Mouse (Mus musculus) 3134 (cell line): Measurements from ENCODE around the gene D16Ertd472e.

Source experiments
- DNase-seq: peaks from one replicate; pipeline ENCODE4 v3.0.0-alpha.2; 2011; ENCODE audit warnings: low spot score; ENCODE audit not compliant: insufficient read length; ENCODE audit errors: extremely low read depth

Gene D16Ertd472e

GRCm38 (mm10) chr16:78574241-78574640 lies 2.3 kb downstream of the D16Ertd472e start:
- DNase-seq: no peak

DNA sequence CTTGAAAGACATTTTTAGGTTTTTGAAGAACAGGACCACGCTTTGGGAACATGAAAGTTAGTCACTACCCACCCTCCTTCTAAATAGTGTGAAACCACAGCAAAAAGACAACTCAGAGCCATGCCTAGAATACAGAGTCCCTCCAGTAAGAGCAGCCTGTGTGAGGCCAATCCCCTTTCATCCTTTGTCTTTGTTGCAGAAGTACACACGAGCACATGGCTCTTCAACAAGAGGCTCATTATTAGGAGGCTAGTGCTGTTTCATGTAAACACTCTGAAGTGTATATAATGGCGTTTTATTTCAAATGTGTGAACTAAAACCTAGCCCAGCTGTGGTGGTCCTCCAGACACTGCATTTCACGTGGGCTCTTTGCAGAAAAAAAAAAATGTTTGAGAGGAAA lies 3.5 kb downstream of the D16Ertd472e start:
- DNase-seq: no peak

DNA sequence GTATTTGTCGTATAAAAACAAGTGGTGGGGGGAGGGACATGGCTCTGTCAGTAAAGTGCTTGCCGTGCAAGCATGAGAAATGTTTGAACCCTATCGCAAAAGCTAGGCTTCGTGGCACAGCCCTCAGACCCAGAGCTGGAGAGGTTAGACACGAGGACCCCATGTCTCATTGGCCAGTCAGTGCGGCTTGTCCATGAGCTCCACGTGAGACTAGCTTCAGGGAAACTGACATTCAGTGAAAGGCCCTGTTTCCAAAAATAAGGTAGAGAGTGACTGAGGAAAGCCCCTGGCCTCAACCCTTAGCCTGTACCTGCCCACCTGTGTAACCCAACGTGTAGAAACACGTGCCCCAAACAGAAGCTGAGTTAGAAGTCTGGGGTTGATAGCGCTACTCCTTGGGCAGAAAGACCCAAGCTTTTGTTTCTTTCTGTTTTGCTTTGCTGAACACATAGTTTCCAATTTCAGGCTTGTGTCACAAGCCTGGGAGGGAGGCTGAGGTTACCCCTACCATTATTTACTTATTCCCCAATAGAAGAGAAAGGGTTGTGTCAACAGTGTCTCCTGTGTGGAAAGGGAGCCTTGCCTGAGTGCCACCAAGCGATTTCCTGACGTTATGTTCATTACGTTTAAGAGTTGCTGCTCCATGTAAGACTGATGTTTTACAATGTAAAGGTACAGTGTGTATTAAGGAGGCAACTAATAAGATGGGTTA lies 12.2 kb downstream of the D16Ertd472e start:
- no peak for DNase-seq

GRCm38 (mm10) chr16:78563093-78563971 lies 13.2 kb downstream of the D16Ertd472e start:
- no peak for DNase-seq

DNA sequence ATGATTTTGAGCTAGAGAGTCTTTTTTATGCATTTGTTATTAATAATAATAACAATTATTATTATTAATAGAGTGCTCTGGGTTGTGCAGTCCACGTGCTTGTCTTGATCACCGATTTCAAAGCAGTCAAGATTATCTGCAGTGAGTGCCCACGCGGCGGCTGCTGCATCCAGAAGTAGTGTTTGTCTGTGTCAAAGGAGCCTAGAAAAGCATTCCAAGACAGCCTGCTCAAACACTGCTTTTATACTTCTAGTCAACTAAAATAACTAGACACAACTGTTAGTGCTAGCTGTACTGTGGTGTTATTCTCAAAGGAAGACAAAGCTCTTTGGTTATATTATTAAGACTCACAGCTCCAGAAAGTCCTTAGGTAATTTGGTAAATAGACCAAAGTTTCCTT lies 15.9 kb downstream of the D16Ertd472e start:
- no peak for DNase-seq

DNA sequence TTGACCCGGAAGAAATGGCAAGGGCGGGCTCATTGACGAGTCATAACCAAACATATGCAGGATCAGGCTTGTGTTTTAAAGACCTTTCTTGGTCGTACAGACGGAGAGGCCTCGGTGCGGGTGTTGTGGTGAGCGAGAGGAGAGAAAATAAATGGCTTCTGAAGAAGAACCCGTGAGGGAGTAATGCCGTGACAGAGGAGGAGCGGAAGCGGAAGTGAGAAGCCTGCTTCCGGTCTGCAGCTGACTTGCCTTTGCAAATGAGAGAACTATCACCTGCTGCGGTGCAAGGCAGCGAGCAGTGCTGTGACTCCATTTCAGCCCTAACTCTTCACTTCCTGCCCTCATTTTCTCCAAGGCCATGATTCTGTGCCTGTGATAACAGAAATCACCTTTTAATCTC lies 16.4 kb downstream of the D16Ertd472e start:
- DNase-seq: no peak

- no peak for DNase-seq
Measured at GRCm38 (mm10) chr16:78557573-78557972, 18.9 kb downstream of the D16Ertd472e start.

DNA sequence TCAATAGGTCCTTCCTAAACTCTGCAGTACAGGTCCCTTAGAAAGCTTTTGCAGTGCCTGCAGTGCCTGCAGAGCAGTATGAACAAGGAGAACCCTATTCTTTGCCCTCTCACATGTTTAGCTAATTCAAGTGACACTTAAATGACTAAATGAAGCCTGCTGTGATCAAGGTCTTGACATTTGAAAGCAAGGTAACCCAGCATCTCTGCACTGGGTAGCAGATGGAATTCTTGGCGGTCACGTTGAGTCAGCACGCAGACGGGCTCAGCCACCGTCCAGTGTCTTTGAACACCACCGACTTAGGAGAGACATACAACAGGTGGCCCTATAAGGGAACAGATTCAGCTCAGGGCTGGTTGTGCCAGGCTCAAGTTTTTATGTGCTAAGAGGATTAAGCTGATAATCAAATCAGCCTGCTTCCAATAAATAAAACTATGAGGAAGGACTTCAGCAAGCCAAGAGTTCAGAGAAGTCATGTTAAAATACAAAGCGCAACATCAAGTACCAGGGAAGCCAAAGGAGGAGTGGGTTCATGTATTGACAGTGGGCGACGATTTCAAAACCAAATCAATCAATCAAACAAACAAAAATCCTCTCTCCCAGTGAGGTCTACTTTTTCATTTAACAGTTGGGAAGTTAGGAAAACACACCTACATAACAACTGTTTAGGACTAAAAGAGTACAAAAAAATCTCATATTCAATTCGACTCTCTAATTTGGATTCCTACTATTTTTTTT lies 21.4 kb downstream of the D16Ertd472e start:
- no peak for DNase-seq

DNA sequence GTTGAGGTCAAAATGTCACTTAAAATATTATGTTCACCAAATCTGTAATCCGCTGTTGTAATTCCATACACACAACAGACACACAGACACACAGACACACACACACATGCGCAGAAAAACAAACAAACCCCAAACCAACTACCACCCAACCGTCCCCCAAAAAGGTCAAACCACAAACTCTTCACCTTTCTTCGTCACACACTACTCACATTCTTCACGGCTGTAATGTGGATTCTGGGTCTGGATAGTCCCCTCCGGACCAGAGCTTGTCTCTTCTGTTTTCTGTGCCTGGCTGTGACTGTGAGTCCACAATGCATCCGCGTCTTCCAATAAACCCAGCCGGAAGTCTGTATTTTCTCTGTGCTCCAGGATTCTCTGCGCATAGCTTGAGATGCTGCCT lies 29.1 kb downstream of the D16Ertd472e start:
- no peak for DNase-seq

DNA sequence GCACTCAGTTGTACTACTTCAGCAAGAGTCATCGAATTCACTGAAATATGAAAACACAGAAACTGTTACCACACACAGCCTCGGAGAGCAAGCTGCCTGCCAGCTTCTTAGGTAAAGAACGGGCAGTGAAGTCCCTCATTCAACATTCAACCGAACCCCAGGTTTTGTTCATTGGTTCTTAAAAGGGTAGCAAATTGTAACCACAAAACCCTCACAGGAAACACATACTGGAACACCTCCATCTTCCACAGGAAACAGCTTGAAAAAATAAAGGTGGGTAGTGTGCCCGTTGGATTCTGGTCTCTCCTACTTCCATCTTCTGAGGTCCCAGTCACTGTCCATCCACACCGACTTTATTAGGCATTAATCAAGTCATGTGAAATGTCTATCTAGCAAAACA lies 30.0 kb downstream of the D16Ertd472e start:
- no peak for DNase-seq

GRCm38 (mm10) chr16:78540376-78541246 lies 35.9 kb downstream of the D16Ertd472e start:
- DNase-seq: no peak

GRCm38 (mm10) chr16:78537798-78538422 lies 38.6 kb downstream of the D16Ertd472e start:
- no peak for DNase-seq

- no peak for DNase-seq
Measured at GRCm38 (mm10) chr16:78537322-78537721, 39.2 kb downstream of the D16Ertd472e start.

DNA sequence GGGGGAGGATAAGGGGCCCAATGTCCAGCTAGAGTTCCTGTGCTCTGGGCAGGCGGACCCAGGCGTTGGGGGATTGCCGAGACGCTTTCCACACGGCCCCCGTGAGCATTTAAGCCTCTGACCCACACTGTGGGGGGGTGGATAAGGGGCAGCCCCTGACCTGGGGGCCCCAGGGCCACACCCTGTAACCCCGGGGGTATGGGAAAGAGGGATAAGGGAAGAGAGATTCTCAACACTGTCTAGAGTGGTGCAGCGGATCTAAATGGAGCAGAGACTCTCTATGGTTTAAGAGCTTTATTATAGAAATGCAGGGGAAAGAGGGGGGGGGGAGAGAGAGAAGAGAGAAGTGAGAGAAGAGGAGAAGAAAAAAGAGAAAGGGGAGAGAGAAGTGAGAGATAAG lies 42.0 kb downstream of the D16Ertd472e start:
- DNase-seq: no peak

DNA sequence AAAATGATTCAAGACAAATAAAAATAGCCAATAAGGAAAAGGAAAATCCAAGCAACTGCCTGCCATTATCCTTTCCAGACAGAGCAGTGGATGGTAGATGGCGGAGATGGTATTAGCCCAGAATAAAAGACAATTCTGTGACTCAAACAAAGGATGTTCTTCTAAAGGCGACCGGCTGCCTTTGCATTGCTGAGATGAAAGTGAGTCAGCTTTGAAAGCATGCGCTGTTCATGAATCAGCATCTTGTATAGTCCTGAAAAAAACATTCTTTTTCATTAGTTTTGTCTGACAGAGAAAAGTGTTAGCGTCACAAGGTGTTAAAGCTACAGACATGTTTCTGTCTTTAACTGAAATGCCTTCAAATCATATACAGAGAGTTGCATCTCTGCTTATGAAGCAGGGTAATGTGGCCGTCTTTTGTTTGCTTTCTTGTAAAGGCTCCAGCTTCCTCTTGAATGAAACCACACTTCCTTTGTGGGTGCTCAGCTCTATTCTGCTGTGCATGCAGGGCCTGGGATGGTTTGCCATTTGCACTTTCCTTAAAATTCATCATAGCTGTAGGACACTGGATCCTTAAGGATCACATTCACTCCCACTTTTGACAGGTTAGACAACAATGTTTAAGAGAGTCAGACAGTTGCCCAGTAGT lies 44.4 kb downstream of the D16Ertd472e start:
- peak; percentile 16 for DNase-seq

GRCm38 (mm10) chr16:78522974-78523373 lies 53.5 kb downstream of the D16Ertd472e start:
- DNase-seq: no peak

- no peak for DNase-seq
Measured at GRCm38 (mm10) chr16:78518697-78519096, 57.8 kb downstream of the D16Ertd472e start.

- no peak for DNase-seq
Measured at GRCm38 (mm10) chr16:78517171-78517570, 59.3 kb downstream of the D16Ertd472e start.

DNA sequence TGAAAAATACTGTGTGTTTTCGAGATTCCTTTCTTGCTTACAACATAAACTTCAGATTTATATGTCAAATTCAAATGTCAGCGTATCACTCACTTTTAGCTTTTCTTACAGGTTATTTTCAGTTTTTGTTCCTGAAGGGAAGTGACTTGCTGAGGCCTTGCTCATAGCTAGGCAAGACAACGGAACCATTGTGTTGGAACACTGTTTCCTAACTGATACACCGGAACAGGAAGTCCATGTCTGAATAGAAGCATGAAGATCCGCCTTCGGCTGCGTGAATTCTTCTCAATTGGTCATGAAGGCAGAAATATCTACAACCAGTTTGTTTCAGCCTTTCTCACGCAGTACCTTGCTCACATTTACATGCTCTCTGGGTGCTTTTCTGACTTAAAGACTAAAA lies 65.0 kb downstream of the D16Ertd472e start:
- DNase-seq: no peak
